Mouse (Mus musculus): Measurements from ENCODE around the gene Tubg2.
"Not testable (repeated sequence)": the region's sequence is repeated elsewhere in the genome, so short reads cannot be mapped to it uniquely, and the experiment has no call there.

Gene Tubg2

GRCm38 (mm10) chr11:101138536-101139181 lies 17.0 kb upstream of the Tubg2 start:
- DNase-seq (ENCODE audit: low read depth, low spot score): no peak

- no peak for DNase-seq (ENCODE audit: low read depth, low spot score)
These were observed 15.4 kb upstream of the Tubg2 start for GRCm38 (mm10) chr11:101140164-101140819.

GRCm38 (mm10) chr11:101141088-101141487 lies 14.6 kb upstream of the Tubg2 start:
- DNase-seq (ENCODE audit: low read depth, low spot score): no peak

GRCm38 (mm10) chr11:101142215-101142967 lies 13.3 kb upstream of the Tubg2 start:
- DNase-seq (ENCODE audit: low read depth, low spot score): no peak

GRCm38 (mm10) chr11:101143338-101144225 lies 12.1 kb upstream of the Tubg2 start:
- no peak for DNase-seq (ENCODE audit: low read depth, low spot score)

- DNase-seq (ENCODE audit: low read depth, low spot score): no peak
These were observed 9.3 kb upstream of the Tubg2 start for GRCm38 (mm10) chr11:101146377-101146776.

- DNase-seq (ENCODE audit: low read depth, low spot score): no peak
These were observed 7.0 kb upstream of the Tubg2 start for GRCm38 (mm10) chr11:101148751-101149150.

- no peak for DNase-seq (ENCODE audit: low read depth, low spot score)
These were observed 6.3 kb upstream of the Tubg2 start for GRCm38 (mm10) chr11:101149178-101150105.

GRCm38 (mm10) chr11:101151063-101151462 lies 4.6 kb upstream of the Tubg2 start:
- no peak for DNase-seq (ENCODE audit: low read depth, low spot score)

GRCm38 (mm10) chr11:101152825-101153224 lies 2.9 kb upstream of the Tubg2 start:
- DNase-seq (ENCODE audit: low read depth, low spot score): no peak

GRCm38 (mm10) chr11:101154648-101155047 lies 1.1 kb upstream of the Tubg2 start:
- DNase-seq (ENCODE audit: low read depth, low spot score): no peak

- DNase-seq (ENCODE audit: low read depth, low spot score): no peak
These were observed 556 bp upstream of the Tubg2 start for GRCm38 (mm10) chr11:101155151-101155550.

GRCm38 (mm10) chr11:101160151-101160550 lies 4.4 kb downstream of the Tubg2 start:
- DNase-seq (ENCODE audit: low read depth, low spot score): not testable (repeated sequence)

- DNase-seq (ENCODE audit: low read depth, low spot score): not testable (repeated sequence)
These were observed 5.3 kb downstream of the Tubg2 start for GRCm38 (mm10) chr11:101160981-101161505.

GRCm38 (mm10) chr11:101161551-101161950 lies 5.8 kb downstream of the Tubg2 start:
- no peak for DNase-seq (ENCODE audit: low read depth, low spot score)

- no peak for DNase-seq (ENCODE audit: low read depth, low spot score)
These were observed 6.6 kb downstream of the Tubg2 start for GRCm38 (mm10) chr11:101162301-101162700.

GRCm38 (mm10) chr11:101162772-101163171 lies 7.1 kb downstream of the Tubg2 start:
- no peak for DNase-seq (ENCODE audit: low read depth, low spot score)

GRCm38 (mm10) chr11:101163476-101164350 lies 8.0 kb downstream of the Tubg2 start:
- DNase-seq (ENCODE audit: low read depth, low spot score): no peak

- DNase-seq (ENCODE audit: low read depth, low spot score): no peak
These were observed 8.6 kb downstream of the Tubg2 start for GRCm38 (mm10) chr11:101164351-101164665.

All from brain, embryonic 18.5 days (tissue).